Mouse (Mus musculus) MEL (cell line): ENCODE measurements around the gene Npy.

ENCODE experiments used
- CTCF ChIP-seq, 3 experiments: IDR thresholded peaks in 2 of 3; conservative IDR thresholded peaks in 1 of 3; 2 replicates each; pipeline ENCODE4 v1.5.1; 2011 to 2012; ENCODE audit warnings: low read length in 3 of 3, low read depth in 2 of 3, mild to moderate bottlenecking in 2 of 3, improper control_type of control experiment in 1 of 3, inconsistent platforms in 1 of 3, mixed read lengths in 1 of 3, moderate library complexity in 1 of 3; ENCODE audit not compliant: control insufficient read depth in 1 of 3, insufficient read depth in 1 of 3, poor library complexity in 1 of 3, severe bottlenecking in 1 of 3
- POLR2AphosphoS5 ChIP-seq: IDR thresholded peaks from 2 replicates; pipeline ENCODE4 v1.6.1; 2012; ENCODE audit warnings: low read depth, borderline replicate concordance, mild to moderate bottlenecking, inconsistent platforms, low read length, moderate library complexity, mixed read lengths
- UBTF ChIP-seq: IDR thresholded peaks from 2 replicates; pipeline ENCODE4 v1.6.1; 2012; ENCODE audit warnings: low read depth, mild to moderate bottlenecking, inconsistent platforms, low read length, improper control_type of control experiment, moderate library complexity, borderline replicate concordance; ENCODE audit not compliant: insufficient read depth
- USF2 ChIP-seq, 2 experiments: IDR thresholded peaks; 2 replicates each; pipeline ENCODE4 v1.6.1; 2011 to 2012; ENCODE audit warnings: improper control_type of control experiment in 2 of 2, low read length in 2 of 2, borderline replicate concordance in 1 of 2, inconsistent platforms in 1 of 2, low read depth in 1 of 2, mild to moderate bottlenecking in 1 of 2; ENCODE audit not compliant: insufficient read depth in 1 of 2
- ZC3H11A ChIP-seq: IDR thresholded peaks from 2 replicates; pipeline ENCODE4 v1.6.1; 2012; ENCODE audit warnings: low read depth, mild to moderate bottlenecking, inconsistent platforms, low read length, improper control_type of control experiment

DNA sequence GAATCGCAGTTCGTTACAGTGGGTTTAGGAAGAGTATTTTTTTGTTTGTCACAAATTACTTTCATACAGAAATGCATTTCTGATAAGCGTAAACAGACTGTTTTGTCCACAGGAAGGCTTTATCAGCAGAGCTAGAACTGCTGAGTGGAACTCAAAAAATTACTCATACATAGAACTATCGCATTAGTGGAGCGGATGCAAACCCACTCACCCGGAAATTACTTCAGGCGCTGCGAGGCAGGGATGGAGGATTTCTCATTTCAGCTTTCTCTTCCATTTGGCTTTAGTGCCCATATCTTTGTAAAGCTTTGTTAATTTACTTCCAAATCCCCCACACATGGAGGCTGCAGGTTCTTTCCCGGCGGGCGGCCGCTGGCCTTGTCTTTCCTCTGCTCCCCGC is 14.4 kb upstream of the Npy start:
- TF ChIP-seq USF2 (IDR thresholded peaks at IDR 0.05; ENCODE audit: borderline replicate concordance in 1 of 2, insufficient read depth in 1 of 2, low read depth in 1 of 2, low read length in 2 of 2) (no peak), CTCF (IDR thresholded peaks at IDR 0.05 in 2 of 3, conservative IDR thresholded peaks at IDR 0.05 in 1 of 3; ENCODE audit: control insufficient read depth in 1 of 3, insufficient read depth in 1 of 3, low read depth in 2 of 3, low read length in 3 of 3, poor library complexity in 1 of 3, severe bottlenecking in 1 of 3) (no peak), POLR2AphosphoS5 (no peak), UBTF (no peak), ZC3H11A (no peak)
